Mouse (Mus musculus) heart, embryonic 15.5 days (tissue): ENCODE results near the gene Acap1. TPM values are rescaled to one million over a fixed set of nuclear protein-coding genes. Genes with fewer than 3 reads are reported as not detected.

Experiments
- ATAC-seq: fragments of 200-750 bp; cut with Nextera tagmentation; replicated peaks from 2 replicates; pipeline ENCODE4 v1.8.0; 2017; ENCODE audit warnings: low read depth, moderate TSS enrichment; ENCODE audit not compliant: insufficient number of reproducible peaks, insufficient read depth, low FRiP score
- H3K27ac ChIP-seq: fragments of 300-500 bp; sonication (generic); 2 replicates; pipeline ENCODE4 v1.5.1; 2015; ENCODE audit warnings: mild to moderate bottlenecking, inconsistent platforms
- H3K27me3 ChIP-seq: fragments of 300-500 bp; sonication (generic); 2 replicates; pipeline ENCODE4 v1.6.1; 2015; ENCODE audit warnings: inconsistent platforms
- H3K36me3 ChIP-seq: fragments of 300-500 bp; sonication (generic); 2 replicates; pipeline ENCODE4 v1.6.1; 2015; ENCODE audit warnings: mild to moderate bottlenecking, inconsistent platforms
- H3K4me1 ChIP-seq: fragments of 300-500 bp; sonication (generic); replicated peaks from 2 replicates; pipeline ENCODE4 v1.6.1; 2015; ENCODE audit warnings: inconsistent platforms
- H3K4me2 ChIP-seq: fragments of 300-500 bp; sonication (generic); 2 replicates; pipeline ENCODE4 v1.6.1; 2015; ENCODE audit warnings: inconsistent platforms, mild to moderate bottlenecking, moderate library complexity
- H3K4me3 ChIP-seq: fragments of 300-500 bp; sonication (generic); 2 replicates; pipeline ENCODE4 v1.5.1; 2015; ENCODE audit warnings: mild to moderate bottlenecking, inconsistent platforms
- H3K9ac ChIP-seq: fragments of 300-500 bp; sonication (generic); 2 replicates; pipeline ENCODE4 v1.6.1; 2015; ENCODE audit warnings: mild to moderate bottlenecking, inconsistent platforms
- H3K9me3 ChIP-seq: fragments of 300-500 bp; sonication (generic); replicated peaks from 2 replicates; pipeline ENCODE4 v1.6.1; 2016; ENCODE audit warnings: inconsistent platforms
- WGBS: fragments of 180-500 bp; shearing (Covaris S2); methylation state at CpG from one replicate; pipeline ENCODE4 v1.1.7; 2015; ENCODE audit warnings: mixed read lengths; 5-methylcytosine and 5-hydroxymethylcytosine counted together
- microRNA-seq: library from miRNA; unstranded; fragments of <30 nt; microRNA quantifications from one replicate; pipeline ENCODE4, GENCODE M21; 2016
- polyA plus RNA-seq: library from polyadenylated mRNA; unstranded; fragments of >200 nt; fragmentation: Nextera tagmentation; extraction: Ambion mirVana; gene quantifications from 2 replicates; pipeline ENCODE4 v1.2.1, GENCODE M21; 2015

Acap1 gene
- polyA plus RNA-seq, 1 experiment from 2014 or later: 4.5 TPM

DNA sequence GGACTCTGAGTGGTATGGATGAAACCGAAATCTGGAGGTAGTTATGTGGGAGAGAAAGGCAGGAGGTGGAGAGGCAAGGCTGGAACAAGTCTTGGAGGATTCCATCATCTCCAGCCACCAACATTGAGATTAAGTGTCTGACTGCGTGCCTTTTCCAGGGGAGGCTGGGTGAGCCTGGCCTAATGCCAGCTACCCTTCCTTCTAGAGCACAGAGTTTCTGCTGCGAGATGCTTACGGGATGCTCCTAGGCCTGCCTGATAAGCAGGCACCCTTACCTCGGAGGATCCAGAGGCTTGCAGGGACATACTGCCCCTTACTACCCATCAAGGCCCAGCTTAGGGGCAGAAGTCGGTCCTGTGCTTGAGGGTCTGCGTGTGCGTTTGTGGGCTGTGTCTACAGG, 61.8 kb downstream of the Acap1 start:
- Histone ChIP-seq H3K4me1 (peaks cover 41% of the 10 kb centered on the region), H3K27ac (no peak overlapping the region), H3K27me3 (peaks cover 42% of the 10 kb centered on the region), H3K9me3 (no peaks in the 10 kb centered on the region), H3K4me3 (peak overlapping the region; percentile 49), H3K36me3 (no peaks in the 10 kb centered on the region), H3K9ac (peak overlapping the region; percentile 65), H3K4me2 (peak overlapping the region; percentile 92)
- WGBS: 38% methylated on average over 8 of the region's 8 CpGs
- ATAC-seq: no peak

Small RNA genes lying within 50 kb of the gene (microRNA-seq; reads per million reads assigned to microRNA genes)
- not detected for gene Mir6924

Other genes starting within 250 kb of the Acap1 start
- gene Sox15, start 240.2 kb downstream of the Acap1 start, polyA plus RNA-seq: 0.22 TPM in 1 of 2 replicates, not detected in the other
- 38.8 and 48.1 TPM in 2 replicates for gene Mpdu1, start 232.9 kb downstream of the Acap1 start, polyA plus RNA-seq
- 8.7 and 18.6 TPM in 2 replicates for gene Cd68, start 229.4 kb downstream of the Acap1 start, polyA plus RNA-seq
- 310 and 340 TPM in 2 replicates for gene Eif4a1, start 223.1 kb downstream of the Acap1 start, polyA plus RNA-seq
- 47.1 and 54.8 TPM in 2 replicates for gene Senp3, start 213.5 kb downstream of the Acap1 start, polyA plus RNA-seq
- 0.54 and 0.99 TPM in 2 replicates for gene Tnfsf13, start 209.8 kb downstream of the Acap1 start, polyA plus RNA-seq
- gene Tnfsf12, start 199.7 kb downstream of the Acap1 start, polyA plus RNA-seq: 7.3 and 8.9 TPM in 2 replicates
- 2.9 and 4.2 TPM in 2 replicates for gene Tnfsfm13, start 199.4 kb downstream of the Acap1 start, polyA plus RNA-seq
- gene Polr2a, start 136.9 kb downstream of the Acap1 start, polyA plus RNA-seq: 10.9 and 18.3 TPM in 2 replicates
- gene Slc35g3, start 133.6 kb downstream of the Acap1 start, polyA plus RNA-seq: 0.16 and 0.48 TPM in 2 replicates
- 3.1 and 3.8 TPM in 2 replicates for gene Zbtb4, start 129.6 kb downstream of the Acap1 start, polyA plus RNA-seq
- 5.4 and 7.5 TPM in 2 replicates for gene Chrnb1, start 99.6 kb downstream of the Acap1 start, polyA plus RNA-seq
- 1.8 and 2.9 TPM in 2 replicates for gene Fgf11, start 93.7 kb downstream of the Acap1 start, polyA plus RNA-seq
- gene Tmem102, start 89.9 kb downstream of the Acap1 start, polyA plus RNA-seq: 1.1 and 2.6 TPM in 2 replicates
- gene Gm39566, start 80.2 kb downstream of the Acap1 start, polyA plus RNA-seq: not detected in 2 replicates
- not detected in 2 replicates for gene Spem2, start 77.1 kb downstream of the Acap1 start, polyA plus RNA-seq
- not detected in 2 replicates for gene Spem1, start 73.4 kb downstream of the Acap1 start, polyA plus RNA-seq
- gene Nlgn2, start 57.8 kb downstream of the Acap1 start, polyA plus RNA-seq: 1.6 and 2.2 TPM in 2 replicates
- 291 and 359 TPM in 2 replicates for gene Tmem256, start 57.0 kb downstream of the Acap1 start, polyA plus RNA-seq
- 68.5 and 81.4 TPM in 2 replicates for gene Plscr3, start 49.2 kb downstream of the Acap1 start, polyA plus RNA-seq
- 0.31 and 0.80 TPM in 2 replicates for gene Tnk1, start 36.8 kb downstream of the Acap1 start, polyA plus RNA-seq
- not detected in 2 replicates for gene Tmem95, start 17.5 kb downstream of the Acap1 start, polyA plus RNA-seq
- 3.3 and 5.7 TPM in 2 replicates for gene Kctd11, start 14.1 kb downstream of the Acap1 start, polyA plus RNA-seq
- gene 2810408A11Rik, start 5.4 kb upstream of the Acap1 start, polyA plus RNA-seq: 3.7 and 5.8 TPM in 2 replicates
- 5.2 and 7.0 TPM in 2 replicates for gene Neurl4, start 5.5 kb upstream of the Acap1 start, polyA plus RNA-seq
- 44.8 and 54.9 TPM in 2 replicates for gene Gps2, start 18.3 kb upstream of the Acap1 start, polyA plus RNA-seq
- 975 and 1,130 TPM in 2 replicates for gene Eif5a, start 26.4 kb upstream of the Acap1 start, polyA plus RNA-seq
- gene Ybx2, start 40.3 kb upstream of the Acap1 start, polyA plus RNA-seq: 5.5 and 5.7 TPM in 2 replicates
- 42.0 and 42.6 TPM in 2 replicates for gene Slc2a4, start 52.6 kb upstream of the Acap1 start, polyA plus RNA-seq
- 3.8 and 13.9 TPM in 2 replicates for gene Cldn7, start 69.2 kb upstream of the Acap1 start, polyA plus RNA-seq
- 19.9 and 21.6 TPM in 2 replicates for gene Ctdnep1, start 85.6 kb upstream of the Acap1 start, polyA plus RNA-seq
- 97.8 and 99.6 TPM in 2 replicates for gene Elp5, start 87.0 kb upstream of the Acap1 start, polyA plus RNA-seq
- gene Gabarap, start 95.6 kb upstream of the Acap1 start, polyA plus RNA-seq: 402 and 455 TPM in 2 replicates
- gene Phf23, start 100.2 kb upstream of the Acap1 start, polyA plus RNA-seq: 38.4 and 42.4 TPM in 2 replicates
- 17.4 and 24.8 TPM in 2 replicates for gene Dvl2, start 105.1 kb upstream of the Acap1 start, polyA plus RNA-seq
- gene Acadvl, start 119.9 kb upstream of the Acap1 start, polyA plus RNA-seq: 200 and 235 TPM in 2 replicates
- 4.8 and 5.1 TPM in 2 replicates for gene Dlg4, start 121.4 kb upstream of the Acap1 start, polyA plus RNA-seq
- gene Asgr1, start 158.5 kb upstream of the Acap1 start, polyA plus RNA-seq: 0.29 TPM in 1 of 2 replicates, not detected in the other
- gene Asgr2, start 197.1 kb upstream of the Acap1 start, polyA plus RNA-seq: 0.22 TPM in 1 of 2 replicates, not detected in the other
- 0.40 and 0.82 TPM in 2 replicates for gene Mgl2, start 234.8 kb upstream of the Acap1 start, polyA plus RNA-seq